ENCODE assay signal across 9 mouse cellular contexts in the genomic region with DNA sequence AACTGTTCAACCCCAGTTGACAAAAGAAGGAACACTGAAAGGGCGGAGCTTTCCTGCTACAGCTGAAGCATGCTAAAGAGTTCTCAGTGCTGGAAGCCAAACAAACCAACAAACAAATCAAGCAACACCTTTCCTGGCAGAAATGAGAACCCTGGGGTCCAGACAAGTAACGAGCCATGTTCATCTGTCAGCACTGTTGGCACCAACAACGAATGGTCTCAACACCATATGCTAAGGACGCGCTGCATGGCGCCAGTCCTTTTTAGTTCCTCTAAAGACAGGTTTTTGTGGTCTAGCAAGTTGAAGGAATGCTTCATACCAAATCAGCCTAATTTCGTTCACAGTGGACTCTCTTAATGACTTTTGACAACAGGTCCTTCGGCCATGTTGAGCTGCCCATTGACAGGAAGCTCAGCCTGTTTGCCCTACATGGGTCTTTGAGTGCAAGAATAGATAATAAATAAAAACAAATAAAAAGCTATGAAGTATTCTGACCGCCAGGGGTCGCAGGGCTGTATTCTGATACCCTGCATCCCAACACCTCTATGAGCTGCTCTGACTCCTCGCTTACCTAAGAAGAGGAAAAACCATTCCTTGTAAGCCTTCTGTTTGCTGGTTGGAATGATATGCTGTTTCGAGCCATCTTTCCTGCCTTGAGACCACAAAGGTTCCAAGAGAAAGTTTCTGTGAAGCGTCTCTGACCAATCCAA. TPM values are rescaled to one million over a fixed set of nuclear protein-coding genes. Genes with fewer than 3 reads are reported as not detected.
DNase-seq lines count a peak whose midpoint lies in the region; ATAC-seq lines count a peak whose summit lies in the region.
"Had no signal": no experiment of that assay in that cellular context is flagged by ENCODE, and none has a peak within 500 bp of the region (broad histone marks: within the 10 kb centered on the region; RNA-seq: fewer than 3 reads in every experiment).

No protein-coding gene starts in this region.

- no peaks in the 10 kb centered on the region for H3K4me1 ChIP-seq in limb, embryonic 10.5 days
- no peaks in the 10 kb centered on the region for H3K4me1 ChIP-seq in neural tube, embryonic 13.5 days (replicated peaks)

- WGBS in limb, embryonic 10.5 days = 73% methylated on average over 13 of the region's 13 CpGs
- 76% methylated on average over 13 of the region's 13 CpGs for WGBS in neural tube, embryonic 13.5 days

- H3K9ac ChIP-seq in neural tube, embryonic 13.5 days = no peak overlapping the region

- no peak overlapping the region for H3K27ac ChIP-seq in limb, embryonic 10.5 days
- H3K27ac ChIP-seq in neural tube, embryonic 13.5 days (replicated peaks) = no peak overlapping the region

- peak; percentile 47 to 51 for DNase-seq in adrenal gland, adult 18-20 months (ENCODE audit: low spot score in 2 of 2)
- no peak for DNase-seq in adrenal gland, adult 8-10 months
- DNase-seq in spleen, postnatal 36 days (ENCODE audit: low spot score in 2 of 2) = peak; percentile 2 to 31
- DNase-seq in spleen, adult 12 weeks (ENCODE audit: low spot score) = no peak
- peak; percentile 72 to 79 for DNase-seq in cerebellum, postnatal 14 days
- peak; percentile 50 for DNase-seq in heart, postnatal 4 days
- peak; percentile 64 for DNase-seq in limb, embryonic 10.5 days (ENCODE audit: low spot score)

- peak; percentile 47; the same call in 1 of the 2 replicates for ATAC-seq in neural tube, embryonic 13.5 days (ENCODE audit: low read depth)

- H3K4me3 ChIP-seq in limb, embryonic 10.5 days = no peak overlapping the region
- no peak overlapping the region for H3K4me3 ChIP-seq in neural tube, embryonic 13.5 days
- H3K4me3 ChIP-seq: myocyte had no signal

- H3K36me3 ChIP-seq in limb, embryonic 10.5 days = peaks cover 14% of the 10 kb centered on the region; the same call in 1 of the 2 replicates
- H3K36me3 ChIP-seq in neural tube, embryonic 13.5 days = peaks cover 9% of the 10 kb centered on the region; the same call in 1 of the 2 replicates

- H3K4me2 ChIP-seq in neural tube, embryonic 13.5 days = no peak overlapping the region

- no peaks in the 10 kb centered on the region for H3K27me3 ChIP-seq in limb, embryonic 10.5 days (ENCODE audit: low read depth, poor library complexity, severe bottlenecking)
- H3K27me3 ChIP-seq in neural tube, embryonic 13.5 days = no peaks in the 10 kb centered on the region

- H3K9me3 ChIP-seq in limb, embryonic 10.5 days (replicated peaks) = no peaks in the 10 kb centered on the region
- no peaks in the 10 kb centered on the region for H3K9me3 ChIP-seq in neural tube, embryonic 13.5 days

RNA-seq across cellular contexts. Expression of a gene that starts 53.2 kb away (rescaled TPM):
- 10 to 100 TPM; 77.0 to 80.4 TPM for total RNA-seq in adrenal gland, adult 18-20 months (2021)
- 10 to 100 TPM; 39.0 to 70.9 (median 46.7) TPM for total RNA-seq in adrenal gland, adult 8-10 months (2022)
- 10 to 100 TPM; 27.3 to 29.0 TPM for total RNA-seq in heart, postnatal 4 days (2021)
- polyA plus RNA-seq in limb, embryonic 10.5 days (2016; fragmentation: Nextera tagmentation; extraction: Ambion mirVana) = 6.4 and 7.2 TPM in 2 replicates
- polyA plus RNA-seq in neural tube, embryonic 13.5 days (2015; fragmentation: Nextera tagmentation; extraction: Ambion mirVana) = 8.0 and 9.0 TPM in 2 replicates

Comparison
In these comparisons a context has a peak if more than half of its experiments do, and no peak if none do; other contexts are left out.
1. DNase-seq: peak in adrenal gland, adult 18-20 months (2 of 2), spleen, postnatal 36 days (2 of 2), cerebellum, postnatal 14 days (2 of 2), heart, postnatal 4 days (single experiment) and limb, embryonic 10.5 days (single experiment); none in adrenal gland, adult 8-10 months (single experiment) and spleen, adult 12 weeks (single experiment).